In the genomic region with DNA sequence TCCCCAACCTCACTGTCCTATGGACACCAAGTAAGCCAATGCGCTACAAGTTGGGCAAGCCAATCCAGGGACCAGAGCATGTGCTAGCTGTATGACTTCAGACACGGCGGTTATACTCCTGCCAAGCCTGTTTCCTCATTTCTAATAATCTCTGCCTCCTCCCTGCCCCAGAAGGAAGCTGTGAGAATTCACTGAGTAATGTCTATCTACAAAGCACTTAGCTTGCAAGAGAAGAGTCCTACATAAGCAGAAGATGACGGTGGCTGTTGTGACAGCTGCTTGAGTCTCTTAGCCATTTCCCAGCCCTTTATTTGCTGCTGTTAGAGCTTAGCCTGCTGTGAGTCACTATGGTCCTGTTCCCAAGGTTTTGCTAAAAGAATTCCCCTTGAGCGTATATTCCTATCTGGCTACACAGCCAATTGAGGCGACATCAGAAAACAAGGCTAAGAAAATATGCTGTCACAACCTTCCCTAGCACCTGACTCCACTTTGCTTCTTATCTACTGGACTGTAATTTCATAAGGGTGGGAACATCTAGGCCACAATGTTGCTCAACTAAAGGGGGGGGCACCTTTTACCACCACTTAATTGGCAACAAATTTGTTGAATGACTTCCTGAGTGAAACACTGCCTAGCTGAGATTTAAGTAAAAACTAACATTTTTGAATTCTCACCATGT, we compare ENCODE assay signal across 10 mouse cellular contexts.
A peak's percentile ranks its signal among the peaks of the same experiment; 100 is the strongest.
DNase-seq lines count a peak whose midpoint lies in the region; ATAC-seq and TF ChIP-seq lines count a peak whose summit lies in the region.
"Had no signal": no experiment of that assay in that cellular context is flagged by ENCODE, and none has a peak within 500 bp of the region (broad histone marks: within the 10 kb centered on the region; RNA-seq: fewer than 3 reads in every experiment).

No protein-coding gene starts in this region.

- no peak for ATAC-seq in forebrain, embryonic 14.5 days
- ATAC-seq in forebrain, postnatal 0 days = no peak
- ATAC-seq: CD4-positive, CD25-positive, alpha-beta regulatory T cell, adult 4 months; forebrain, embryonic 16.5 days had no signal

- no peak overlapping the region for H3ac ChIP-seq in C2C12 (ENCODE audit: control insufficient read depth, insufficient read length, low read depth)

- no peaks in the 10 kb centered on the region for H3K79me3 ChIP-seq in C2C12 (ENCODE audit: low read depth)

- DNase-seq in forebrain, embryonic 14.5 days (ENCODE audit: low spot score) = peak; percentile 8
- no peak for DNase-seq in forebrain, postnatal 0 days
- DNase-seq in heart, adult 8-10 months (ENCODE audit: low spot score) = peak; percentile 59
- peak; percentile 33 for DNase-seq in lung, postnatal 14 days
- no peak for DNase-seq in cerebellum, postnatal 4 days (ENCODE audit: low spot score in 2 of 2)
- no peak for DNase-seq in gastrocnemius, postnatal 4 days (ENCODE audit: low spot score in 2 of 2)
- DNase-seq in yolk sac, embryonic 10.5 days (ENCODE audit: low spot score) = no peak

- no peak overlapping the region for H3K27ac ChIP-seq in forebrain, embryonic 14.5 days (ENCODE audit: low read depth, low read length)
- no peak overlapping the region for H3K27ac ChIP-seq in forebrain, postnatal 0 days (ENCODE audit: low read depth, low read length)

- no peaks in the 10 kb centered on the region for H3K9me3 ChIP-seq in forebrain, embryonic 14.5 days (replicated peaks; ENCODE audit: control insufficient read depth, low read length)
- H3K9me3 ChIP-seq in forebrain, postnatal 0 days (ENCODE audit: low read length) = no peaks in the 10 kb centered on the region

- no peak overlapping the region for H3K9ac ChIP-seq in forebrain, embryonic 14.5 days (ENCODE audit: low read length)
- H3K9ac ChIP-seq in forebrain, postnatal 0 days = no peak overlapping the region

- no peaks in the 10 kb centered on the region for H3K4me1 ChIP-seq in forebrain, embryonic 14.5 days (ENCODE audit: control insufficient read depth, insufficient read depth, low read length)
- H3K4me1 ChIP-seq in forebrain, postnatal 0 days (ENCODE audit: insufficient read depth) = no peaks in the 10 kb centered on the region

- no peak overlapping the region for H3K4me2 ChIP-seq in forebrain, embryonic 14.5 days (ENCODE audit: low read length)
- no peak overlapping the region for H3K4me2 ChIP-seq in forebrain, postnatal 0 days (ENCODE audit: low read depth)

- no peaks in the 10 kb centered on the region for H3K79me2 ChIP-seq in C2C12 (ENCODE audit: control insufficient read depth, insufficient read depth)

- 67% methylated on average over 6 of the region's 6 CpGs for WGBS in forebrain, embryonic 14.5 days
- 61% methylated on average over 6 of the region's 6 CpGs for WGBS in forebrain, postnatal 0 days

- TF ChIP-seq CTCF in forebrain, postnatal 0 days (IDR thresholded peaks at IDR 0.05; ENCODE audit: low read depth) = no peak
- TF ChIP-seq CTCF in C2C12 (IDR thresholded peaks at IDR 0.05; ENCODE audit: control insufficient read depth, insufficient read depth, insufficient read length) = no peak

- no peaks in the 10 kb centered on the region for H3K36me3 ChIP-seq in forebrain, embryonic 14.5 days (ENCODE audit: control insufficient read depth, insufficient read depth, low read length)
- no peaks in the 10 kb centered on the region for H3K36me3 ChIP-seq in forebrain, postnatal 0 days (ENCODE audit: insufficient read depth)
- H3K36me3 ChIP-seq in C2C12 (ENCODE audit: control insufficient read depth, insufficient read depth) = no peaks in the 10 kb centered on the region

- no peak overlapping the region for H3K4me3 ChIP-seq in forebrain, embryonic 14.5 days (ENCODE audit: low read depth, low read length)
- H3K4me3 ChIP-seq in forebrain, postnatal 0 days (ENCODE audit: low read depth, low read length) = no peak overlapping the region
- H3K4me3 ChIP-seq in C2C12 (ENCODE audit: insufficient read depth, poor library complexity, severe bottlenecking) = no peak overlapping the region

- H3K27me3 ChIP-seq in forebrain, embryonic 14.5 days (replicated peaks; ENCODE audit: control insufficient read depth, insufficient read depth, low read length) = no peaks in the 10 kb centered on the region
- no peaks in the 10 kb centered on the region for H3K27me3 ChIP-seq in forebrain, postnatal 0 days (ENCODE audit: insufficient read depth, low read length)
- H3K27me3 ChIP-seq in C2C12 (ENCODE audit: control insufficient read depth, insufficient read depth, insufficient read length) = no peaks in the 10 kb centered on the region

TF ChIP-seq in C2C12, 6 proteins besides CTCF, POLR2A, EP300 and RAD21:
- no peak for TF ChIP-seq MAX (IDR thresholded peaks at IDR 0.05)
- TF ChIP-seq MYOG (IDR thresholded peaks at IDR 0.05; ENCODE audit: control insufficient read depth, extremely low read depth, insufficient read length) = no peak
- TF ChIP-seq CEBPB (IDR thresholded peaks at IDR 0.05; ENCODE audit: low read depth) = no peak
- peak; percentile 75 for TF ChIP-seq MYOD1 (IDR thresholded peaks at IDR 0.05; ENCODE audit: control insufficient read depth, insufficient read length, low read depth)

Comparison
In these comparisons a context has a peak if more than half of its experiments do, and no peak if none do; other contexts are left out.
1. DNase-seq: peak in forebrain, embryonic 14.5 days (single experiment), heart, adult 8-10 months (single experiment) and lung, postnatal 14 days (single experiment); none in forebrain, postnatal 0 days (single experiment), cerebellum, postnatal 4 days (0 of 2), gastrocnemius, postnatal 4 days (0 of 2) and yolk sac, embryonic 10.5 days (single experiment).